Mouse (Mus musculus) liver, adult 2 months (tissue): ENCODE measurements around the gene Smtn. TPM values are rescaled to one million over a fixed set of nuclear protein-coding genes. Genes with fewer than 3 reads are reported as not detected.

Source experiments
- DNase-seq: peaks from one replicate; pipeline ENCODE4 v3.0.0-alpha.2; 2011; ENCODE audit warnings: low read depth, low spot score; ENCODE audit errors: extremely low read depth
- H3K27ac ChIP-seq: fragments of 200-500 bp; replicated peaks from 2 replicates; pipeline ENCODE4 v1.5.1; 2012; ENCODE audit warnings: low read depth, mild to moderate bottlenecking, control low read depth, inconsistent platforms, low read length; ENCODE audit not compliant: insufficient read depth
- H3K27me3 ChIP-seq: fragments of 200-500 bp; 2 replicates; pipeline ENCODE4 v1.6.1; 2012; ENCODE audit warnings: mild to moderate bottlenecking, moderate library complexity, low read length, inconsistent platforms; ENCODE audit not compliant: control insufficient read depth, insufficient read depth
- H3K36me3 ChIP-seq: fragments of 200-500 bp; 2 replicates; pipeline ENCODE4 v1.6.1; 2012; ENCODE audit warnings: low read length, inconsistent platforms; ENCODE audit not compliant: control insufficient read depth, insufficient read depth
- H3K4me1 ChIP-seq: fragments of 200-500 bp; 2 replicates; pipeline ENCODE4 v1.6.1; 2011; ENCODE audit warnings: low read length; ENCODE audit not compliant: control insufficient read depth, insufficient read depth
- H3K4me3 ChIP-seq: fragments of 200-500 bp; 2 replicates; pipeline ENCODE4 v1.5.1; 2011; ENCODE audit warnings: low read depth, mild to moderate bottlenecking, control low read depth, low read length, moderate library complexity; ENCODE audit not compliant: insufficient read depth
- H3K79me2 ChIP-seq: fragments of 200-500 bp; 2 replicates; pipeline ENCODE4 v1.6.1; 2012; ENCODE audit warnings: inconsistent platforms, mild to moderate bottlenecking, low read length, moderate library complexity; ENCODE audit not compliant: control insufficient read depth, insufficient read depth
- H3K9ac ChIP-seq: fragments of 200-500 bp; 2 replicates; pipeline ENCODE4 v1.6.1; 2012; ENCODE audit warnings: low read depth, mild to moderate bottlenecking, control low read depth, inconsistent platforms, low read length
- CTCF ChIP-seq: fragments of 200-500 bp; IDR thresholded peaks from 2 replicates; pipeline ENCODE4 v1.5.1; 2011; ENCODE audit warnings: low read depth, low read length, control low read depth
- POLR2A ChIP-seq: fragments of 200-500 bp; IDR thresholded peaks from 2 replicates; pipeline ENCODE4 v1.6.1; 2011; ENCODE audit warnings: low read length, control low read depth; ENCODE audit not compliant: insufficient read depth; ENCODE audit errors: extremely low read depth
- WGBS: fragments of 180-500 bp; shearing (Covaris S2); methylation state at CpG from one replicate; pipeline ENCODE4 v1.1.7; 2018; 5-methylcytosine and 5-hydroxymethylcytosine counted together
- polyA plus RNA-seq: library from polyadenylated mRNA; depleted of rRNA; stranded (reverse); fragments of >200 nt; gene quantifications from 2 replicates; pipeline ENCODE4 v1.2.3, GENCODE M21; 2012
- total RNA-seq: library from RNA; depleted of rRNA; stranded (reverse); fragments of >200 nt; gene quantifications from 2 replicates; pipeline ENCODE4 v1.2.3, GENCODE M21; 2014

Gene Smtn
- total and polyA plus RNA-seq, 2 experiments, result 2.2 to 2.9 TPM

GRCm38 (mm10) chr11:3530731-3531130 lies 9.7 kb downstream of the Smtn start:
- TF ChIP-seq CTCF, result no peak
- TF ChIP-seq POLR2A, result no peak
- H3K36me3 ChIP-seq, result no peaks in the 10 kb centered on the region
- 95% methylated on average over 3 of the region's 3 CpGs for WGBS

DNA sequence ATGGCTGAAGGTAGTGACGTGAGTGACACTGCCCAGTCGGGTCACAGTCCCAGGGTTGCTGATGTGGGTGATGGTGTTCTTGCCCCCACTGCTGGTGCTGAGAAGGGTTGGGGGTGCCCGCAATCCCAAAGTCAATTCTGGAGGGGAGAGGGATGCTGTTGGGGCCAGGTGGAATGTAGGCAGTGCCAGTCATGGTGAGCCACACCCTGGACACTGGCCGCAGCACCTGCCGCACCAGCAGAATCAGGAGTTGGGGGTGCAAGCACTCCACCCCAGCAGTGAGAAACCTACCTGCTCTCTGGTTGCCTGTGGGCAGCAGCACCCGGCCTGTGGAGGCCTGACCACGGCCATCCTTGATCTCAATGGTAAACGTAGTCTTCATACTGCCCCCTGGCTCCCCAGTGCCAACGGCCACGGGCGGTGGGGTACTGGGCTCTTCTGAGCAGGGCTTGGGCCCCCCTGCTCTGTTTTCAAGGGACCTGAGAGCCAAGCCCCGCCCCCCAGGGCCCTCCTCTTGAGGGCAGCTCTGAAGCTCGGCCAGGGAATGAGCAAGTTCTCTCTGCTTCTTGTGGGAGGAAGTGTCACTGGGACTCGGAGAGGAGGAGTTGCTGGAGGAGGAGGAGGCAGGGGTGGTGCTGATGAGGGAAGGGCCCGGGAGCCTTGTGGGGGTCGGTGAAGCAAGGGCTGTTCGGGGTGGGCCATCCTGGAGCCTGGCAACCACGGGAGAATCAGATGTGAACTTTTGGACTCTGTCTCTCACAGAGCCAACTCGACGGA lies 10.7 kb downstream of the Smtn start:
- TF ChIP-seq POLR2A, result no peak
- no peak for TF ChIP-seq CTCF
- Histone ChIP-seq H3K27me3 (no peaks in the 10 kb centered on the region), H3K36me3 (no peaks in the 10 kb centered on the region), H3K4me3 (no peak overlapping the region), H3K4me1 (no peaks in the 10 kb centered on the region), H3K9ac (no peak overlapping the region), H3K79me2 (no peaks in the 10 kb centered on the region), H3K27ac (no peak overlapping the region)
- no peak for DNase-seq
- WGBS, result 79% methylated on average over 20 of the region's 20 CpGs

More at GRCm38 (mm10) chr11:3530731-3531130, 9.7 kb downstream of the Smtn start:
- no peaks in the 10 kb centered on the region for H3K27me3 ChIP-seq
- DNase-seq, result no peak
- no peak overlapping the region for H3K27ac ChIP-seq
- no peak overlapping the region for H3K4me3 ChIP-seq
- H3K9ac ChIP-seq, result no peak overlapping the region
- no peaks in the 10 kb centered on the region for H3K79me2 ChIP-seq
- H3K4me1 ChIP-seq, result no peaks in the 10 kb centered on the region; the same call in 1 of the 2 replicates

DNA sequence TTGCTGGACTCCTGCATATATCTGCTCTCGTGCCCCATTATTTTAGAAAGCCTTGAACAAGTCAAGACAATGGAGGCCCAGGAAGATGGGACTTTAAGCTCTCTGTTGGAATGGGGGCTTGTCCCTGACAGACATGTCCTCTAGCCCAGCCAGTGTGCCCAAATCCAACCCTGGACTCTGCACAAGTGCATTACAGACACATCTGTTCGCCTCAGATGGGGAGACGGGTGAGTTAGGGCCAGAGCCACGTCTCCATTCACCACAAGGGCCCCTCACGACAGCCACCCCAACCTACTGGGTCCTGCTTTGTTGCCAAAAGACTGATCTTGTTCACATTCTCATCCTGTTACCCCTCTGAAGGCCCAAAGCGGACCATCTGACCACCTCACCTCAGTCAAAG lies 12.2 kb downstream of the Smtn start:
- no peak for DNase-seq
- 93% methylated on average over 6 of the region's 6 CpGs for WGBS
- Histone ChIP-seq H3K4me1 (no peaks in the 10 kb centered on the region), H3K27me3 (no peaks in the 10 kb centered on the region), H3K79me2 (no peaks in the 10 kb centered on the region), H3K4me3 (no peak overlapping the region), H3K9ac (no peak overlapping the region), H3K27ac (no peak overlapping the region), H3K36me3 (no peaks in the 10 kb centered on the region)
- no peak for TF ChIP-seq POLR2A
- TF ChIP-seq CTCF, result no peak

- no peaks in the 10 kb centered on the region for H3K36me3 ChIP-seq
- no peaks in the 10 kb centered on the region for H3K4me1 ChIP-seq
- no peak overlapping the region for H3K27ac ChIP-seq
- no peak overlapping the region for H3K4me3 ChIP-seq
- TF ChIP-seq CTCF (no peak), POLR2A (no peak)
- no peaks in the 10 kb centered on the region for H3K79me2 ChIP-seq
- H3K9ac ChIP-seq, result no peak overlapping the region
- WGBS, result 92% methylated on average over 8 of the region's 8 CpGs
- H3K27me3 ChIP-seq, result no peaks in the 10 kb centered on the region
- DNase-seq, result no peak
Measured at GRCm38 (mm10) chr11:3527766-3528165, 12.6 kb downstream of the Smtn start.

- 96% methylated on average over 24 of the region's 24 CpGs for WGBS
- H3K4me1 ChIP-seq, result no peaks in the 10 kb centered on the region
- no peaks in the 10 kb centered on the region for H3K27me3 ChIP-seq
- DNase-seq, result no peak
- H3K9ac ChIP-seq, result no peak overlapping the region
- TF ChIP-seq CTCF (no peak), POLR2A (no peak)
- no peaks in the 10 kb centered on the region for H3K79me2 ChIP-seq
- no peak overlapping the region for H3K27ac ChIP-seq
- H3K4me3 ChIP-seq, result no peak overlapping the region
- no peaks in the 10 kb centered on the region for H3K36me3 ChIP-seq
Measured at GRCm38 (mm10) chr11:3526979-3527738, 13.3 kb downstream of the Smtn start.

- WGBS, result 92% methylated on average over 9 of the region's 9 CpGs
- no peaks in the 10 kb centered on the region for H3K36me3 ChIP-seq
- no peak for TF ChIP-seq CTCF
- no peak for TF ChIP-seq POLR2A
Measured at GRCm38 (mm10) chr11:3526207-3526606, 14.2 kb downstream of the Smtn start.

More at GRCm38 (mm10) chr11:3526207-3526606, 14.2 kb downstream of the Smtn start:
- Histone ChIP-seq H3K27me3 (no peaks in the 10 kb centered on the region), H3K27ac (no peak overlapping the region), H3K4me1 (no peaks in the 10 kb centered on the region), H3K79me2 (no peaks in the 10 kb centered on the region), H3K4me3 (no peak overlapping the region), H3K9ac (no peak overlapping the region)
- no peak for DNase-seq
